Mouse (Mus musculus) ovary, adult 18-20 months (tissue): Measurements from ENCODE around the gene Prss45.

Experiments used
- DNase-seq: peaks from one replicate; pipeline ENCODE4 v3.0.0; 2022; ENCODE audit warnings: low spot score, mixed read lengths

Prss45 gene

DNA sequence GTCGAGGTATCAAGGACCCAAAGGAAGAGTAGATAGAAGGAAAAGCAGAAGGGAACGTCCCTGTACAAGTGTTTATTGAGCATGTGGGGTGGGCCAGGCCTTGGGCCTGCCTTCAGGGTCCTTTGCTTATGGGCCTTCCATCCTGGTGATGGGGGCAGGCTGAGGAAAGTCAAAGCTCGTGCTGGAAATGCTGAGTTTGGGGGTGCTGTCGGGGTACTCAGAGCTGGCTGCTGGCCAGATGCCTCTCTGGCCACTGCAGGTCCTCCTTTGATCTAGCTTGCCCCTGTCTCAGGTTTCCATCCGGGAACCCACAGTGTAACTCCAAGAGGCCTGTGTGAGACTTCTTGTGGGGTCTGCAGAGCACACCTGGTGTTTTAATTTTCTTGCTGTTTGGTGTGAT lies 24.1 kb downstream of the Prss45 start:
- DNase-seq, result no peak

DNA sequence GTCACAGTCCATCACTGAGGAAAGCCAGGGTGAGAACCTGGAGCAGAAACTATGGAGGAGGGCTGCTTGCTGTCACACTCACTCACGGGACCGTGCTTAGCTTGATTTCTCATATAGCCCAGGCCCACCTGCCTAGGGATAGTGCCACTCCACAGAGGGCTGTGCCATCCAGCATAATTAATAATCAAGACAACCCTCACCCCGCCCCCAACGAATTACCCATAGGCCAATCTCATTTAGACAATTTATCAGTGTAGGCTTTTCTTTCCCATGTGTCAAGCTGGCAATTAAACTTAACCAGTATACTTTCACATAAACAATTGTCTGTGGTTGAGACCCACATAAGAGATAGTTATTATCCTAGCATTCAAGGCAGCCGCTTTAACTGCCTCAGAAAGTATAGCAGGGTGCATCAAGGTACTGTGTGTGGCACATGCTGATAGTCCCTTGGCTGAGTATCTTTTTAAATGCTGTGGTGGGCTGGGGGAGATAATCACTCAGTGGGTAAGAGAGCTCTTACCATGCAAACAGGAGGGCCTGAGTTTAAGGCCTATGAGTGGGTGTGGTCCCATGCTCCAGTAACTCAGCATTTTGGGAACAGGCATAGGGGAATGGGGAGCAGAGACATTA lies 24.7 kb downstream of the Prss45 start:
- DNase-seq, result no peak

DNA sequence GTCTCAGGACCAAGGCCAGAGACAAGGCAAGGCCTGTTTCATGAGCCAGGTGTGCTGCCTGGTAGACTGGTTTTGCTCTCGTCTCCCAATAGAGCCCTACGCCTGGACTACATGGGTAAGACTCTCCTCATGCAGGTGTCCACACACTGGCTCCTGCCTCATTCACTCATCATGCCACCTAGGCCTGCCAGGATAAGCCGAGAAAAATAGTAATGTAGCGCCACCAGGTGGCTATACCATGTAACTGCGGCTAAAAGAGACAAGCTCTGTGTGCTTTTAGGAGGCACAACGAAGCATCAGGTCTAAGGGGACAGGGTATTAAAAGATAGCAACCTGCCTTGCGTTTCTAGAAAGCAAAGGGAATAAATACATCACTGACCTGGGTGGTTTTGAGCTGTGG lies 36.6 kb downstream of the Prss45 start:
- no peak for DNase-seq

DNA sequence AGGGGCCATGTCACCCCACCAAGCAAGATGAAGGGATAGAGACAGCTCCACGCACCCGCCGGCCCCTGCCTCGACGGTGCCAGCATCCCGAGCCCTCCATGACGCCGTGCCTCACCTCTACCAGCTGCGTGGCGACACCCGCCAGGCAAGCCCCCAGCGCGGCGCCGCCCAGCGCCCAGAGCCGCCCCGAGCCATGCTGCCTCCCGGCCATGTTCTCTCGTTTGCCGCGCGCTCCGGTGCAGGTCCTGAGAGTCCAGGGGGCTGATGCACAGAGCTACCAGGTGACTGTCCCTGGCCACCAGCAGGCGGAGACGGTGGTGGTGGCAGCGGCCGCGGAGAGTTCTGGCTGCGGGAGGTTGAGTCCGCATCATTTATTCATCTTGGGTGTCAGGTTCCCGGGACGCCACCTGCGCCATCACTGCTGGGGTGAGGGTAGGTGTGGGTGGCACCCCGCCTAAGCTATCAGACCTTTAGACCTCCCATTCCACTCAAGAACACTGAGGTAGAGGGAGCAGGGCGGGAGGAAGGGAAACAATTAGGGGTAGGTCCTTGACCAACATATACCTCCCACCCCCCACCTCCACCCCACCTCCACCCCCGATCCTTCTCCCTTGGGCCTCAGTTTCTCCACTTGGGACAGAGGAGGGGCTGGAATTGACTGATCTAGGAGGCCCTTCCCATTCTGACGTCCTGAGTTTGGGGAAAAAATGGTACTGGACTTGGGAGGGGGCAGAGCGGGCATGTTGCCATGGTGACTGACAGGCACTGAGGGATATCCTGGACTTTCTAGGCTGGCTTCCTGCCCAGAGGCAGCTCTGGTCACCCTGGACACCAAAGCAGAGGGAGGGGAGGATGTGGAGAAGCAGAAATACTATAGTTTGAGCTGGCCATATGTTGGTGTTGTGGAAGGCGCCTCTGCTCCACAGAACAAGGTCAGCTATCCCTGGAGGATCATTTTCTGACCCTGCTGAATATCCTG lies 39.6 kb downstream of the Prss45 start:
- no peak for DNase-seq

DNA sequence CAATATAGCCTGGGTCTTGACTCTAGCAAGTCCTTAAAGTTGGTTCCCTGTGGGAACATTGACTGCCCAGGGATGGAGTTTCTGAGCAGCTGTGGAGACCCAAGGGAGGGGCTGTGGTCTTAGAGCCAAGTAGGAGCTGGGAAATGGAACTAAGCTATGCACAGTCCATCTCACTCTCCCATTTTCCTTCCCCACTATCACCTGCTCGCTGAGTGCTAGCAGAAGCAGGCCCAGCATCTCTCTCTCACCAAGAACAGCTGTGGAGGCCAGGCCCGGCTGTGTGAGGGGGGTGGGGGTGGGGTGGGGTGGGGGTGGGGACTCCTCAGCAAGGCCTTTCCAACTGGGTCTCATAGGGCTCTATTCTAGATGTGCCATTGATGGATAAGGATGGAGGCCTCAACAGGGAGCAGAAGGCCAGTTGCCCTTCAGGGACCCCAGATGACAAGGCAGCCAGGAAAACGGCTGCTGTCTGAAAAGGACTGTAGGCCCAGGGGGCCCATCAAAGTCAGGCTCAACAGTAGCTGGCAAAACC lies 40.3 kb downstream of the Prss45 start:
- DNase-seq, result no peak

DNA sequence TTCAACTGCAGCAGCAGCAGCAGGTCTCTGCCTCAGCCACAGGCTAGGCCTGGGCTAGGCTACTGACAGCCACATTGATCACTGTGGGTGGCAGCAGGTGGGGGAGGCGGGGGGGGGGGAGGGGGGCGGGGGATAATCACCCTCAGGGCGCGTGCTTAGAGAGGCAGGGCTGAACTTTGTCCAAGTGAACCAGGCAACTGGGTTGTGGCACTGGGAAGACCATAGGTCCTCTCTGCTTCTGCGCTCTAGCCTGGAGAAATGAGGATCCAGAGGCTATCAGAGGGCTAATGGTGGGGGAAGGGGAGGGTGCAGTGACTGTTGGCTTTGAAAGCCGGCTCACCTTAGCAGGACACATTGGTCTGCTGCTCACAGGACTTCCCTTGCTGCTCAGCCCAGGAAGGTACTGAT lies 40.9 kb downstream of the Prss45 start:
- DNase-seq, result no peak

DNA sequence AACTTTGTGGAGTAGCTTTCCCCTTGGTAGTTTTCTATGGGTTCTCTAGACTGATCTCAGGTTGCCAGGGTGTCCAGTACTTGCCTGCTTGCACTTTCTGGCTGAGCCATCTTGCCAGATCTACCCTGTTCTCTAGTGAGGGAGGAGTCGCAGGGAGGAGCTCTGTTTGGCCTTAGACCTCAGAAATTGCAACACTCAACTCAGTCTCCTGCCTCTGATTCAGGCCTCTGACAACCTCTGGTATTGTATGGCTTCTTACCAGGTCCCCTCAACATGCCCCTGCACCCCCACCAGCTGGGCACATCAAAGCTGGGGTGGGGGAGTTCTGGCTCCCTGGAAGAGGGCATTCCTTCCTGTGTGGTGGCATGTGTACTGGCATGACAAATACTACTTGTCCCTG lies 43.0 kb downstream of the Prss45 start:
- DNase-seq, result no peak

DNA sequence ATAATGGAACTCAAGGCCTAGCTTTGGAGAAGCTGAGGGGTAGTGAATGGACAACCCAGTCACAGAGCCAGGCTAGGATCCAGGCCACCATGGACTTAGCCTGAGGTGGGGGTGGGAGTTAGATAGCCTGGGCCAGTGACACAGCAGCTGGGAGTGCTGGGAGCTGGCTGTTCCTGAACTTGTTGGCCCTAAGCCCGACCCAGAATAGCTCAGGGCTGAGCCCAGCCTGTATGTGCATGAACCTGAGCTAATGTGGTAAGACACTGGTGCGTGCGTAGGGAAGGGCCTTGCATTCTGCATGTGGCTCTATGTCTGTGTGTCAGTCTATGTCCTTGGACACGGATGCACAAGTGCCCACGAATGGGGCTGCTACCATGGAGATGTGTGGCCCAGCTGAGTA lies 43.5 kb downstream of the Prss45 start:
- peak; percentile 58 for DNase-seq

DNA sequence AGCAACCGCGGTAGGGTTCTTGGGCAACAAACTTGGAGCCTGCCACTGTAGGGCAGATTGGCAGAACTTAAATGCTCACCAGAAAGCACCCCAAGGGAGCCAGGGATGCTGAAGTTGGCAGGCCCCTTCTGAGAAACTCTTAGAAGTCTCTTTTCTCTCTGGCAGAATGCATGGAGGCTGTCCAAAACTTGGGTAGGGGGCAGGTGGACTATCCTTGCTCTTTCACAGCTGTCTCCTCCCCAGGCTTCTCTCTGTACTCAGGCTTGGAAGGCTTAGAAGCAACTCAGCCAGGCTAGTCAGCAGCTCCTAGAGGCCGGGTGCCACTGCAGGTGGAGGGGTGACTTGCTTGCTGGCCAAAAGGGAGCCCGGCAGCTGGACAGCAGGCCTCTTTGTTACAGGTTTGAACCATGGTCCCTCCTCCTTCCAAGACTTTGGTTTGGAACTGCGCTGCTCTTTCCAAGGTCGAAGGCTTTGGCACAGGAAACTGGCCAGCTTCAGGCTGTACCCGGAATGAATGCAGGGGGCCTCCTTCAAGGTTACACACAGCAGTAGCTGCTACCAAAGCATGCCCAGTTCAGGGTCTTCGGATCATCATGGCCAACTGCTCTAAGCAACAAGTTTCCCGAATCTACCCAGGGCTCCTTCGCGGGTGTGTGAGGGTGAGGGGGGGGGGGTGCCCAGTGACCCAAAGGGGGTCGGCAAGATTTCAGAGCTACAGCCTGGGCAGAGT lies 45.0 kb downstream of the Prss45 start, which contains the start of gene Als2cl:
Gene Als2cl, plus strand, starts transcription at position 680 of the 730 bp plus-strand sequence.
- DNase-seq, result peak; percentile 74

DNA sequence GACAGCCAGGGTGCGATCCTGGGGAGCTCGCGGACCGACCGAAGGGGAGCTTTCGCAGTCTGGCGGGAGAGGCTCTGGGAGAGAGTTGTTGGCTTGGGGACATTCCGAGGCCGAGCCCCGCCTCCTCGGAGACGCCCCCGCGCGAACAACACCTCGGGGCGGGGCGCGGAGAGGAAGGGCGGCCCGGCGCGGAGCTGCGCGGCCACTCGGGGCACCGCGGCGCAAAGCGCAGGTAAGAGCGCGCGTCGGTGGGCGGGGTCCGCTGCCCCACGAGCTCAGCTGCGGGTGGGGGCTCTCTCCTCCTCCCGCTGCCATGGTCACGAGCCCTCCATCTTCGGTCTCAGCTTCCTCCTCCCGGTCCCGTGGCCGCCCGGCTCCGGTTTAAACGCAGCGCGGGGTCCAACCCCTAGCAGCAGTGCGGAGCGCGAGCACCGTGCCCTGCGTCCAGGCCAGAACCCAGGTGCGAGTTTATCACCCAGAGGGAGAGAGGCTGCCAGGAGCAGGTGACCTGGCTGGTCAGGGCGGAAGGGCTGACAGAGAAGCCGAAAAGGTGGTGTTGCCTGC lies 45.7 kb downstream of the Prss45 start, which contains the start of gene Tmie:
Gene Tmie, minus strand, starts transcription at position 116 of the 564 bp plus-strand sequence.
- peak; percentile 77 for DNase-seq

DNA sequence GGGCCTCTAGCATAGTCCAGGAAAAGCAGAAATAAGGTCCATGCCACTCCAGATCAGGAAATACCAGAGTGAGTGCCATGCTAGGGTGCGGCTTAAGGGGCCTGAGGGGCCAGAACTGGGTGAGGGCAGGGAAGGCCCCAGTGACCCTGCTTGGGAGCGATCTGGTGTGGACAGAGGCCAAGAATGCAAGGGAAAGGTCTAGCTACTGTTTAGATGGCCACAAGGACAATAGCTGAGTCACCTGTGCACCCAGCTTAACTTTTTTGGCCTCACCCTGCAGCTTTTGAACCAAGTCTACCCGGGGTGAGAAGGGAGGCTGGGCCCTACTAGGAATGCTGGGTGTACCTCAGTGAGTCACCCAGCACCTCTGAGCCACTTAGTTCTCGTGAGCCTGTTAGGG lies 46.4 kb downstream of the Prss45 start:
- no peak for DNase-seq

DNA sequence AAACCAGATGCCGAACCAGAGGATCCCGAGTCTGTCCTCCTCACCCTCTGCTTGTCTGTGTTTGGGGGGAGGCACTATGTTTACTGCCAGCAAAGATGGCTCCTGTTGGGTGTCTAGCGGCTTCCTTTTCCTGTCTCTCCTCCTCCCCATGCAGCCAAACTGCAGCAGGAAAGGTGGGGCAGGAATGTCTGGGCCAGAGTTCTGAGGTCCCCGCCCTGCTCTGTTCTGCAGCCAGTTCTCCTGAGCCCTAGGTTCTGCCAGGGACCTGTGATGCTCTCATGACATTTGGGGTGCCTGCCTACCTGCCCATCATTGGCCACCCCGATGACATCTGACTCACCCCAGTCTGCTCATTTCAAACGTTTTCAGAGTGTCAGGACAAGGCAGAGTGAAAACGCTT lies 47.6 kb downstream of the Prss45 start:
- DNase-seq, result no peak

DNA sequence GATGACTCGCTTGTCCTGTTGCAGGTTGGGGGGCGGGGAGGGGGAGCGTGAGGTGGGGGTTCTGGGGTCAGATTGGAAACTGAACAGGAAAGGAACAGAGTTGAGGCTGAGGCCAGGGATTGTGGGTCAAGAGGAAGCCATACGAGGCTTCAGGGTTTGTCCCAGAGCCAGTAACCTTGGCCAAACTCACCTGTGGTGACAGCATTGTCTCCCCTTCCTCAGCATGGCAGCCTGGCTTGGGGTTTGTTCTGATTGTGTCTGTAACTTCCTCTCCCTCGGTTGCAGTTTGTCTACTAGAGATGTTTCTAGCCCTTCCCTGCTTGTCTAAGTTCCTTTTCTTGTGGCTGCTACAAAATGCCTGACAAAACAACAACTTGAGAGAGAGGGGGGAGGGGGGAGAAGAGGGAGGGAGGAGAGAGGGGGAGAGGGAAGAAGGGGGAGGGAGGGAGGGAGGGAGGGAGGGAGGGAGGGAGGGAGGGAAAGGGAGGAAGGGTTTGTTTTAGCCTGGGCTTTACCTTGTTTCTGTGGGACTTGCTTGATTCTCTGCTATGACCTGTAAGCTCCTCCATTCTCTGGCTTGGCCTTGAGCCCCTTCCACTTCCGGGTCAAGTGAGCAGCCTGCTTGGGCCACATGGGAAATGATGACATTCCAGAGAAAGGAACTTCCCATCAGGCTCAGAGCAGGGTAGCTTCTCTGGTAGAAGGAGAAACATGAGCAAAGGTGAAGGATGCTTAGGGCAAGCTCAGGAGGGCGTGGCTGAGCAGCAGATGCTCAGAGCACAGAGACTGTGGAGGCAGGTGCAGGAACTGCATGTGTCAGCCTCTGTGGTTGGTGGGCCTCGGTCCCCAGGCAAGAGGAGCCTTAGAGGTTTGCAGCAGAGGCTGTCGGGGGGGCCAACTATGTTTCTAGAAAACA lies 53.3 kb downstream of the Prss45 start:
- no peak for DNase-seq

DNA sequence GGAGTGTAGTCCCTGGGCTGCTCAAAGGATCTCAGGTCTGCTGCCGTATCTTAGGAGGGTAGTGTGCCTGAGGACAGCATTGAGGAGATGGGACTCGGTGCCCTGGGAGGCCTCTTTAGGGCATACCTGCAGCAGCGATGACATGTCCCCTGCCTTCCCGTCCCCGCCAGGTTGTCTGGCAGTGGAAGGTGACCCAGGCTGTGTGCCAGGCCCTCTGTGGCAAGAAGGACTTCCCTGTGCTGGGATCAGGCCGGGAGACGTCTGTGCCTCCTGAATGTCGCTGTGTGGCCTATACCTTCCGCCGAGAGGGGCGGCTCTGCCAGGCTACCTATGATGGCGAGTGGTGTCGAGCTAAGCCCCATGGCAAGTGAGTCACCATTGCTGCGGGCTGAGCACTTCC lies 54.5 kb downstream of the Prss45 start:
- no peak for DNase-seq

DNA sequence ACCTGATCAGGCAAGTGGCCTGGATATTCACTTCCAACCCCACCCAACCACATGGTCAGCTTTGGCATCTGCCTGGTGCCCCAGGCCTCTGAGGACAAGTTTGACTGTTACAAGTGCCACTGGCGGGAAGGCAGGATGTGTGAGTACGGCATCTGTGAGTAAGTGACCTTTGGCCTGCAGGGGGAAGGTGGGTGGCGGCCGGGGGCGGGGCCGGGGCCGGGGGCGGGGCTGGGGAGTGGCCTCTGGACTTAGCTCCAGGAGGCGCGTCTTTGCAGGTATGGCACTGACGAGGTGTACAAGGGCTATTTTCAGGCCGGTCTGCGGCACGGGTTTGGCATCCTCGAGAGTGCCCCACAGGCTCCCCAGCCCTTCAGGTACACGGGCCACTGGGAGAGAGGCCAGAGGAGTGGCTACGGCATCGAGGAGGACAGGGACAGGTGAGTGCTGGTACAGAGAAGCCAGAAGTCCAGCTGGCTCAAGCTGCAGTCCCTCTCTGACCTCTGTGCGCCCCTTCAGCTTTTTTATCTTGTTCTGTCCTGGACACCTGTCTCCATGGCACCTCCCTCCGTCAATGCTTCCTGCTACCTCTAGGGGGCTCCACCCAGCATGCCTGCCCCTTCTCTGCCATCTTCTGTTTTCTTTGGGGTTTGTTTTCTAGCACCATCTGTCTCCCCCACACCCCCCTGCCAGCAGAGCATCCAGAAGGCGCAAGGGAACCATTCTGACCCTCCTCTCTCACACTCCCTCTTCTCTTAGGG lies 55.8 kb downstream of the Prss45 start:
- DNase-seq, result no peak
